Mouse (Mus musculus): Measurements from ENCODE around the gene Zfp426. TPM values are rescaled to one million over a fixed set of nuclear protein-coding genes. Genes with fewer than 3 reads are reported as not detected.

Zfp426 gene
- total RNA-seq, 2 experiments from 2014 or later: 30.0 to 33.5 TPM

- intact Hi-C loops (cut with DNase I): loop anchor here (10.0 kb wide), 1 partner anchor 178 kb away; the partner anchor contains the start of genes Fbxl12 and Ubl5
- peak; percentile 61 to 68 for DNase-seq (ENCODE audit: extremely low spot score in 1 of 2, low spot score in 2 of 2)
Observed at GRCm38 (mm10) chr9:20466761-20467442, 25.6 kb downstream of the Zfp426 start.

- intact Hi-C loops (cut with DNase I): loop anchor here (10.0 kb wide), 1 partner anchor 185 kb away; the partner anchor contains the start of genes Fbxl12 and Ubl5
Observed at GRCm38 (mm10) chr9:20459377-20460317, 32.9 kb downstream of the Zfp426 start, which contains the start of gene Zfp26. Gene Zfp26, minus strand, starts transcription at chr9:20460162.

GRCm38 (mm10) chr9:20453647-20454046 is 38.9 kb downstream of the Zfp426 start:
- no peak for DNase-seq (ENCODE audit: extremely low spot score in 1 of 2, low spot score in 2 of 2)
- intact Hi-C loops (cut with DNase I): no loop called here

More at GRCm38 (mm10) chr9:20459377-20460317, 32.9 kb downstream of the Zfp426 start, which contains the start of gene Zfp26:
- peak; percentile 75 to 81 for DNase-seq (ENCODE audit: extremely low spot score in 1 of 2, low spot score in 2 of 2)

GRCm38 (mm10) chr9:20451493-20451892 is 41.1 kb downstream of the Zfp426 start:
- no peak for DNase-seq (ENCODE audit: extremely low spot score in 1 of 2, low spot score in 2 of 2)
- intact Hi-C loops (cut with DNase I): no loop called here

- intact Hi-C loops (cut with DNase I): no loop called here
- no peak for DNase-seq (ENCODE audit: extremely low spot score in 1 of 2, low spot score in 2 of 2)
Observed at GRCm38 (mm10) chr9:20443183-20443783, 49.3 kb downstream of the Zfp426 start.

GRCm38 (mm10) chr9:20430004-20430403 is 62.5 kb downstream of the Zfp426 start:
- no peak for DNase-seq (ENCODE audit: extremely low spot score in 1 of 2, low spot score in 2 of 2)
- intact Hi-C loops (cut with DNase I): no loop called here

Other genes with a start within 250 kb of the Zfp426 start
- gene Olfr39, start 210.4 kb downstream of the Zfp426 start, total RNA-seq (2021): not detected
- not detected for gene Olfr873, start 194.2 kb downstream of the Zfp426 start, total RNA-seq (2021)
- not detected for gene Olfr18, start 156.7 kb downstream of the Zfp426 start, total RNA-seq (2021)
- 10 to 100 TPM; 13.5 to 15.5 TPM for gene Zfp560, start 107.6 kb downstream of the Zfp426 start, total RNA-seq (2021)
- gene Zfp26, start 32.6 kb downstream of the Zfp426 start, total RNA-seq (2021): 10 to 100 TPM; 30.9 to 31.5 TPM
- 10 to 100 TPM; 54.4 to 56.7 TPM for gene Zfp266, start 28.7 kb upstream of the Zfp426 start, total RNA-seq (2021)
- 10 to 100 TPM; 33.9 to 35.9 TPM for gene Zfp846, start 88.5 kb upstream of the Zfp426 start, total RNA-seq (2021)
- 100 to 1,000 TPM; 326 to 331 TPM for gene Ubl5, start 150.1 kb upstream of the Zfp426 start, total RNA-seq (2021)
- 10 to 100 TPM; 18.0 to 19.5 TPM for gene Fbxl12, start 152.0 kb upstream of the Zfp426 start, total RNA-seq (2021)
- gene Pin1, start 159.3 kb upstream of the Zfp426 start, total RNA-seq (2021): 10 to 100 TPM; 38.7 to 40.0 TPM

Data from left cerebral cortex, postnatal 10 days (tissue).